Comparison of ENCODE assay signal across 20 mouse cellular contexts in the genomic region with DNA sequence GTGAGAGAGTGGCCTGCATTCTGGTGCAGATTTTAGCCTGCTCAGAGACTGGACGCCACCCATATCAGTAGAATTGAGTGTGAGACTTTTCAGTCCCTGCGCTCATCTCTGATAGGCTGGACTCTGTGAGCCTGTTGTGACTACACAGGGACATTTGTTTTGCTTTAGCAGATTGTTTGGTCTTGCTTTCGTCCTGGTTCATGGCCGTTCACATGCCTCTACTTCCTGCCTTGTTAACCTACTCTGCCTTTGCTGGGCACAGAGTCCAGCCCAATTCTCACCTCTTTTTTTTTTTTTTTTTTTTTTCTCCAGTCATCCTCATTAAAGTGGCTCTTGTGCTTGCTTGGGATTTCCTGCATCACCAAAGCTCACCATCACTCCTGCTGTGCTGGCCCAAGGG.
A peak's percentile ranks its signal among the peaks of the same experiment; 100 is the strongest.
DNase-seq lines count a peak whose midpoint lies in the region; ATAC-seq lines count a peak whose summit lies in the region.
"Had no signal": no experiment of that assay in that cellular context is flagged by ENCODE, and none has a peak within 500 bp of the region (broad histone marks: within the 10 kb centered on the region; RNA-seq: fewer than 3 reads in every experiment).

No protein-coding gene starts in this region.

- no peak for DNase-seq in heart, postnatal 36 days
- DNase-seq in lung, postnatal 25 days (ENCODE audit: low spot score): no peak
- DNase-seq in embryonic facial prominence, embryonic 11.5 days (ENCODE audit: low spot score): peak; percentile 40
- no peak for DNase-seq in Muller cell, postnatal 12 days (ENCODE audit: inconsistent ontology term)
- DNase-seq: adrenal gland, postnatal 25 days; cerebellum, adult 9-10 months; kidney, adult 9 months; layer of hippocampus, adult 9-11 months; midbrain, embryonic 14.5 days; right cerebral cortex, adult 18-20 months; right cerebral cortex, postnatal 4 days; thymus, postnatal 14 days had no signal

- H3K4me1 ChIP-seq in heart, embryonic 16.5 days (ENCODE audit: control insufficient read depth, insufficient read depth, low read length): peaks cover 21% of the 10 kb centered on the region
- H3K4me1 ChIP-seq in lung, embryonic 15.5 days: peaks cover 58% of the 10 kb centered on the region
- H3K4me1 ChIP-seq in embryonic facial prominence, embryonic 11.5 days (ENCODE audit: control insufficient read depth, insufficient read depth, low read length): no peaks in the 10 kb centered on the region
- peaks cover 19% of the 10 kb centered on the region for H3K4me1 ChIP-seq in limb, embryonic 15.5 days
- H3K4me1 ChIP-seq: forebrain, embryonic 13.5 days had no signal

- no peaks in the 10 kb centered on the region for H3K9me3 ChIP-seq in heart, embryonic 16.5 days (replicated peaks; ENCODE audit: control insufficient read depth, low read length)
- H3K9me3 ChIP-seq in lung, embryonic 15.5 days: no peaks in the 10 kb centered on the region
- H3K9me3 ChIP-seq in embryonic facial prominence, embryonic 11.5 days (replicated peaks; ENCODE audit: control insufficient read depth, low read length): no peaks in the 10 kb centered on the region
- no peaks in the 10 kb centered on the region for H3K9me3 ChIP-seq in limb, embryonic 15.5 days
- H3K9me3 ChIP-seq: embryonic facial prominence, embryonic 13.5 days; forebrain, embryonic 13.5 days; hindbrain, embryonic 15.5 days; megakaryocyte, embryonic 14.5 days had no signal

- H3K27me3 ChIP-seq in heart, embryonic 16.5 days (ENCODE audit: control insufficient read depth, insufficient read depth, low read length): no peaks in the 10 kb centered on the region
- no peaks in the 10 kb centered on the region for H3K27me3 ChIP-seq in lung, embryonic 15.5 days
- no peaks in the 10 kb centered on the region for H3K27me3 ChIP-seq in embryonic facial prominence, embryonic 11.5 days (ENCODE audit: control insufficient read depth, insufficient read depth, low read length)
- no peaks in the 10 kb centered on the region for H3K27me3 ChIP-seq in limb, embryonic 15.5 days
- H3K27me3 ChIP-seq: embryonic facial prominence, embryonic 13.5 days; forebrain, embryonic 13.5 days; hindbrain, embryonic 15.5 days had no signal

- intact Hi-C loops in heart, postnatal 36 days (cut with DNase I): no loop called here

- H3K36me3 ChIP-seq in heart, embryonic 16.5 days (ENCODE audit: control insufficient read depth, insufficient read depth): no peaks in the 10 kb centered on the region
- H3K36me3 ChIP-seq in lung, embryonic 15.5 days: no peaks in the 10 kb centered on the region
- no peaks in the 10 kb centered on the region for H3K36me3 ChIP-seq in embryonic facial prominence, embryonic 11.5 days (replicated peaks; ENCODE audit: control insufficient read depth, insufficient read depth, low read depth, low read length)
- H3K36me3 ChIP-seq in limb, embryonic 15.5 days: no peaks in the 10 kb centered on the region
- H3K36me3 ChIP-seq: embryonic facial prominence, embryonic 13.5 days; hindbrain, embryonic 15.5 days had no signal

- H3K4me3 ChIP-seq in heart, embryonic 16.5 days (ENCODE audit: low read length): no peak overlapping the region
- H3K4me3 ChIP-seq in lung, embryonic 15.5 days: no peak overlapping the region
- no peak overlapping the region for H3K4me3 ChIP-seq in embryonic facial prominence, embryonic 11.5 days (ENCODE audit: low read depth, low read length)
- no peak overlapping the region for H3K4me3 ChIP-seq in limb, embryonic 15.5 days
- H3K4me3 ChIP-seq: embryonic facial prominence, embryonic 13.5 days; forebrain, embryonic 13.5 days; hindbrain, embryonic 15.5 days; megakaryocyte, embryonic 14.5 days had no signal

- no peak overlapping the region for H3K4me2 ChIP-seq in heart, embryonic 16.5 days (ENCODE audit: low read depth, low read length)
- H3K4me2 ChIP-seq in lung, embryonic 15.5 days: no peak overlapping the region
- no peak overlapping the region for H3K4me2 ChIP-seq in embryonic facial prominence, embryonic 11.5 days (ENCODE audit: low read depth, low read length)
- no peak overlapping the region for H3K4me2 ChIP-seq in limb, embryonic 15.5 days
- H3K4me2 ChIP-seq: embryonic facial prominence, embryonic 13.5 days; forebrain, embryonic 13.5 days; hindbrain, embryonic 15.5 days had no signal

- H3K9ac ChIP-seq in heart, embryonic 16.5 days (ENCODE audit: low read length): no peak overlapping the region
- H3K9ac ChIP-seq in lung, embryonic 15.5 days: no peak overlapping the region
- no peak overlapping the region for H3K9ac ChIP-seq in embryonic facial prominence, embryonic 11.5 days (replicated peaks; ENCODE audit: low read length)
- H3K9ac ChIP-seq in limb, embryonic 15.5 days: no peak overlapping the region
- H3K9ac ChIP-seq: embryonic facial prominence, embryonic 13.5 days; forebrain, embryonic 13.5 days; hindbrain, embryonic 15.5 days; liver, embryonic 14.5 days had no signal

- ATAC-seq in heart, embryonic 16.5 days (replicated peaks; ENCODE audit: extremely low read depth, insufficient read depth, low FRiP score): no peak
- peak; percentile 60 for ATAC-seq in lung, embryonic 15.5 days (ENCODE audit: borderline replicate concordance, extremely low read depth, low FRiP score, low TSS enrichment)
- ATAC-seq in embryonic facial prominence, embryonic 11.5 days (replicated peaks; ENCODE audit: insufficient number of reproducible peaks, low FRiP score, low TSS enrichment, low read depth): no peak
- no peak for ATAC-seq in limb, embryonic 15.5 days (ENCODE audit: insufficient number of reproducible peaks, low FRiP score, low TSS enrichment, low read depth)
- ATAC-seq: forebrain, embryonic 13.5 days had no signal

- 36% methylated on average over 4 of the region's 4 CpGs for WGBS in heart, embryonic 16.5 days
- 35% methylated on average over 4 of the region's 4 CpGs for WGBS in lung, embryonic 15.5 days
- WGBS in embryonic facial prominence, embryonic 11.5 days: 44% methylated on average over 4 of the region's 4 CpGs
- 59% methylated on average over 4 of the region's 4 CpGs for WGBS in limb, embryonic 15.5 days

- H3K27ac ChIP-seq in heart, embryonic 16.5 days (ENCODE audit: low read length): peak overlapping the region; percentile 42; the same call in 1 of the 2 replicates
- peak overlapping the region; percentile 66 for H3K27ac ChIP-seq in lung, embryonic 15.5 days
- H3K27ac ChIP-seq in embryonic facial prominence, embryonic 11.5 days (replicated peaks; ENCODE audit: low read depth, low read length): no peak overlapping the region; the same call in 1 of the 2 replicates
- peak overlapping the region; percentile 2; the same call in 1 of the 2 replicates for H3K27ac ChIP-seq in limb, embryonic 15.5 days
- H3K27ac ChIP-seq: embryonic facial prominence, embryonic 13.5 days; forebrain, embryonic 13.5 days; hindbrain, embryonic 15.5 days; liver, embryonic 14.5 days had no signal
